Mouse (Mus musculus) liver, embryonic 15.5 days (tissue): ENCODE results near the gene Slc12a3. TPM values are rescaled to one million over a fixed set of nuclear protein-coding genes. Genes with fewer than 3 reads are reported as not detected.
A peak's percentile ranks its signal among the peaks of the same experiment; 100 is the strongest.
"Not testable (repeated sequence)": the region's sequence is repeated elsewhere in the genome, so short reads cannot be mapped to it uniquely, and the experiment has no call there.

Experiments
- ATAC-seq: fragments of 200-750 bp; cut with Nextera tagmentation; 2 replicates; pipeline ENCODE4 v1.8.0; 2017; ENCODE audit warnings: moderate number of reproducible peaks, mild to moderate bottlenecking, moderate library complexity; ENCODE audit not compliant: insufficient read depth
- H3K27ac ChIP-seq: fragments of 300-500 bp; sonication (generic); replicated peaks from 2 replicates; pipeline ENCODE4 v1.5.1; 2015; ENCODE audit warnings: mild to moderate bottlenecking, inconsistent platforms
- H3K27me3 ChIP-seq: fragments of 300-500 bp; sonication (generic); 2 replicates; pipeline ENCODE4 v1.6.1; 2015; ENCODE audit warnings: mild to moderate bottlenecking, inconsistent platforms
- H3K36me3 ChIP-seq: fragments of 300-500 bp; sonication (generic); replicated peaks from 2 replicates; pipeline ENCODE4 v1.6.1; 2015; ENCODE audit warnings: moderate library complexity, mild to moderate bottlenecking, inconsistent platforms
- H3K4me1 ChIP-seq: fragments of 300-500 bp; sonication (generic); replicated peaks from 2 replicates; pipeline ENCODE4 v1.6.1; 2015; ENCODE audit warnings: inconsistent platforms
- H3K4me2 ChIP-seq: fragments of 300-500 bp; sonication (generic); 2 replicates; pipeline ENCODE4 v1.6.1; 2015; ENCODE audit warnings: moderate library complexity, mild to moderate bottlenecking, inconsistent platforms
- H3K4me3 ChIP-seq: fragments of 300-500 bp; sonication (generic); replicated peaks from 2 replicates; pipeline ENCODE4 v1.5.1; 2015; ENCODE audit warnings: mild to moderate bottlenecking, inconsistent platforms
- H3K9ac ChIP-seq: fragments of 300-500 bp; sonication (generic); 2 replicates; pipeline ENCODE4 v1.6.1; 2015; ENCODE audit warnings: moderate library complexity, mild to moderate bottlenecking, inconsistent platforms
- H3K9me3 ChIP-seq: fragments of 300-500 bp; sonication (generic); replicated peaks from 2 replicates; pipeline ENCODE4 v1.6.1; 2016; ENCODE audit warnings: inconsistent platforms
- WGBS: fragments of 180-500 bp; shearing (Covaris S2); methylation state at CpG from one replicate; pipeline ENCODE4 v1.1.7; 2015; ENCODE audit warnings: mixed read lengths; ENCODE audit not compliant: insufficient replicate concordance; 5-methylcytosine and 5-hydroxymethylcytosine counted together
- microRNA counts: library from miRNA; unstranded; fragments of <30 nt; microRNA quantifications from one replicate; lab custom pipeline; 2016
- microRNA-seq: library from miRNA; unstranded; fragments of <30 nt; microRNA quantifications from one replicate; pipeline ENCODE4, GENCODE M21; 2016
- polyA plus RNA-seq: library from polyadenylated mRNA; unstranded; fragments of >200 nt; fragmentation: Nextera tagmentation; extraction: Ambion mirVana; gene quantifications from 2 replicates; pipeline ENCODE4 v1.2.1, GENCODE M21; 2015

Gene Slc12a3
- polyA plus RNA-seq, 1 experiment from 2014 or later = 0.15 TPM

- not testable (repeated sequence) for H3K4me3 ChIP-seq, H3K27ac ChIP-seq, H3K4me1 ChIP-seq, ATAC-seq, H3K9ac ChIP-seq, H3K4me2 ChIP-seq, H3K9me3 ChIP-seq, H3K27me3 ChIP-seq
- WGBS = 53% methylated on average over 2 of the region's 2 CpGs
- H3K36me3 ChIP-seq = peaks cover 44% of the 10 kb centered on the region
Observed at GRCm38 (mm10) chr8:94399957-94400356, 71.0 kb downstream of the Slc12a3 start.

GRCm38 (mm10) chr8:94408443-94409080 is 79.6 kb downstream of the Slc12a3 start:
- H3K9ac ChIP-seq = no peak overlapping the region
- WGBS = 16% methylated on average over 8 of the region's 8 CpGs
- ATAC-seq = peak; percentile 37; the same call in 1 of the 2 replicates
- no peak overlapping the region for H3K27ac ChIP-seq
- no peak overlapping the region for H3K4me2 ChIP-seq
- no peaks in the 10 kb centered on the region for H3K9me3 ChIP-seq
- H3K27me3 ChIP-seq = no peaks in the 10 kb centered on the region; the same call in 1 of the 2 replicates
- H3K4me1 ChIP-seq = peaks cover 12% of the 10 kb centered on the region
- H3K4me3 ChIP-seq = no peak overlapping the region
- H3K36me3 ChIP-seq = no peaks in the 10 kb centered on the region

DNA sequence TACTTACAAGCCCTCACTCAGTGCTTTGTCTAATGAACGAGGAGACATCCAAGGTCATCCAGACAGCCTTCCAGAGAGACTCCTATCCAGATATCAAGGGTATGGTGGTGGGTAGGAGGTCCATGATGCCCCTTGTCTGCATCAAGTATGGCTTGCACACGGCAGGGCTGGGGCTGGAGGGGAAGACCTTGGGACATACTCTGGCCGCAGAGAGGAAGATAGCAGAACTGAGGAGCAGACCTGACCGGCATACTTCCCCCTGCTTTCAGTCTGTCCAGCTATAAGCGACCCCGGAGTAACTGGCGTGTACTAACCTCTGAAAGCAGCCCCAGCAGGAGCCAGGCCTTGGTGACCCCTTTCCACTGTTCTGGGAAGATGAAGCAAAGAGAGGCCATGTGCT is 80.5 kb downstream of the Slc12a3 start:
- Histone ChIP-seq H3K4me1 (peaks cover 12% of the 10 kb centered on the region), H3K27ac (no peak overlapping the region), H3K9me3 (no peaks in the 10 kb centered on the region), H3K4me3 (no peak overlapping the region), H3K4me2 (no peak overlapping the region), H3K9ac (no peak overlapping the region), H3K27me3 (no peaks in the 10 kb centered on the region; the same call in 1 of the 2 replicates), H3K36me3 (no peaks in the 10 kb centered on the region)
- WGBS = 59% methylated on average over 7 of the region's 7 CpGs
- ATAC-seq = no peak

DNA sequence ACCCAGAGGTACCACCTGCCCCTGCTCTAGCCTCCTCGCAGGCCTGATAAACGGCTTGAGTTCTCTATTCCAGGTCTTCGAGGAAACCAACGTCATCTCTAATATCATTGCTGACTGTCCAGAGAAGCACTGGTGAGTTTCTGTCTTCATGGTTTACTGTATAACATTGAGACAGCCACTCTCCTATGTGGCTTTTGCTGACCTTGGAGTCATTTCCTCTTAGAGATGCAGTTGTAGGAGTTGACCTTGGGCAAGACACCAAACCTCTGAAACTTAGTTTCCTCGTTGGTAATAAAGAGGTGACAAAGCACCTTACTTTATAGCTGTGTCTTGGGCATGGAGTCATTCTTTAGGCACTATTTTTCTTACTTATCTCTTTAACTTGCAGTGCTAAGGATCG is 83.5 kb downstream of the Slc12a3 start:
- ATAC-seq = no peak
- no peak overlapping the region for H3K9ac ChIP-seq
- H3K27ac ChIP-seq = no peak overlapping the region
- peaks cover 12% of the 10 kb centered on the region for H3K4me1 ChIP-seq
- no peaks in the 10 kb centered on the region for H3K9me3 ChIP-seq
- no peak overlapping the region for H3K4me3 ChIP-seq
- 58% methylated on average over 6 of the region's 6 CpGs for WGBS
- no peaks in the 10 kb centered on the region for H3K36me3 ChIP-seq
- no peaks in the 10 kb centered on the region; the same call in 1 of the 2 replicates for H3K27me3 ChIP-seq
- no peak overlapping the region for H3K4me2 ChIP-seq

- WGBS = 44% methylated on average over 6 of the region's 6 CpGs
- H3K9me3 ChIP-seq = no peaks in the 10 kb centered on the region
- no peak overlapping the region for H3K27ac ChIP-seq
- no peak overlapping the region for H3K9ac ChIP-seq
- ATAC-seq = no peak
- H3K4me1 ChIP-seq = peaks cover 6% of the 10 kb centered on the region
- no peaks in the 10 kb centered on the region; the same call in 1 of the 2 replicates for H3K27me3 ChIP-seq
- no peak overlapping the region for H3K4me2 ChIP-seq
- no peaks in the 10 kb centered on the region for H3K36me3 ChIP-seq
- no peak overlapping the region for H3K4me3 ChIP-seq
Observed at GRCm38 (mm10) chr8:94413509-94413908, 84.5 kb downstream of the Slc12a3 start.

GRCm38 (mm10) chr8:94415218-94415617 is 86.2 kb downstream of the Slc12a3 start:
- Histone ChIP-seq H3K27me3 (no peaks in the 10 kb centered on the region; the same call in 1 of the 2 replicates), H3K4me3 (no peak overlapping the region), H3K9me3 (no peaks in the 10 kb centered on the region), H3K4me1 (no peaks in the 10 kb centered on the region), H3K4me2 (no peak overlapping the region), H3K36me3 (no peaks in the 10 kb centered on the region), H3K27ac (no peak overlapping the region), H3K9ac (no peak overlapping the region)
- 43% methylated on average over 2 of the region's 2 CpGs for WGBS
- no peak for ATAC-seq

MicroRNAs within 50 kb of the gene (microRNA counts, 519-probe panel; counts per million panel counts)
- 2,459 counts per million, percentile 43 among the panel's probes with 10 or more counts for microRNA mmu-miR-138 (lab: Ali Mortazavi, UCI)

Small RNAs within 50 kb of the gene (microRNA-seq; reads per million reads assigned to microRNA genes)
- gene Mir138-2 = 42.1 reads per million, percentile 44 among the genes with 10 or more reads in this experiment

Other genes with a start within 250 kb of the Slc12a3 start
- 2.6 and 3.4 TPM in 2 replicates for gene Bbs2, start 230.3 kb upstream of the Slc12a3 start, polyA plus RNA-seq
- 0.81 and 1.2 TPM in 2 replicates for gene Mt4, start 192.0 kb upstream of the Slc12a3 start, polyA plus RNA-seq
- 0.24 TPM in 1 of 2 replicates, not detected in the other for gene Mt3, start 176.6 kb upstream of the Slc12a3 start, polyA plus RNA-seq
- gene Mt2, start 156.5 kb upstream of the Slc12a3 start, polyA plus RNA-seq = 1,256 and 1,483 TPM in 2 replicates
- 5,156 and 5,724 TPM in 2 replicates for gene Mt1, start 150.1 kb upstream of the Slc12a3 start, polyA plus RNA-seq
- 39.4 and 41.7 TPM in 2 replicates for gene Nup93, start 114.6 kb upstream of the Slc12a3 start, polyA plus RNA-seq
- 139 and 161 TPM in 2 replicates for gene Herpud1, start 57.2 kb downstream of the Slc12a3 start, polyA plus RNA-seq
- gene Nlrc5, start 105.2 kb downstream of the Slc12a3 start, polyA plus RNA-seq = 0.35 and 0.62 TPM in 2 replicates
- gene Cpne2, start 203.8 kb downstream of the Slc12a3 start, polyA plus RNA-seq = 2.4 and 2.7 TPM in 2 replicates